Mouse (Mus musculus) liver, adult 10 weeks (tissue): ENCODE data around the gene Ldhd. TPM values are rescaled to one million over a fixed set of nuclear protein-coding genes. Genes with fewer than 3 reads are reported as not detected.

Source experiments
- polyA plus RNA-seq: library from polyadenylated mRNA; stranded (reverse); fragments of 350-450 nt; fragmentation: Illumina TruSeq; extraction: RNeasy Lipid Tissue Mini Kit (QIAGEN cat#74804); gene quantifications from one replicate; pipeline ENCODE4 v1.2.3, GENCODE M21; 2014; ENCODE audit warnings: low read depth, low replicate concordance

Gene Ldhd
- polyA plus RNA-seq = 27.5 TPM

DNA sequence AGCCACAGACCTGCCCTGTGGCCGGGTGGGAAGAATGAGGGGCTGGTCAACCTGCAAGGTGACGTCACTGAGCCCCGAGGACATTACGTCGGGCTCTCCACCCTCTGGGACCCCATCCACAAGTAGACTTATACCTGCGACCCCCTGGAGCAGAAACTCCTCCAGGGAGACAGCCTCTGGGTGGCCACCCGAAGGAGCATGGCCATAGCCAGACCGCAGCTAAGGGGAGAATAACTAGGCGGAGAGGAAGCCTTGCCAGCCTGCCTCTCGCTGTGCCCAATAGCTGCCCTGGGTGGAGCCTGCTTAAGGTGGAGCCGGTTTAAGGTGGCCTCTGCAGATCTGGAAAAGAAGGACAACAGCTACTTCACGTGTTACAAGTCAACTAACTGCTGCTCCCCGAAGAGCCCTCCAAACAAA, at the start of gene Ldhd:
Gene Ldhd, minus strand, starts transcription at position 270 of the 417 bp plus-strand sequence.

DNA sequence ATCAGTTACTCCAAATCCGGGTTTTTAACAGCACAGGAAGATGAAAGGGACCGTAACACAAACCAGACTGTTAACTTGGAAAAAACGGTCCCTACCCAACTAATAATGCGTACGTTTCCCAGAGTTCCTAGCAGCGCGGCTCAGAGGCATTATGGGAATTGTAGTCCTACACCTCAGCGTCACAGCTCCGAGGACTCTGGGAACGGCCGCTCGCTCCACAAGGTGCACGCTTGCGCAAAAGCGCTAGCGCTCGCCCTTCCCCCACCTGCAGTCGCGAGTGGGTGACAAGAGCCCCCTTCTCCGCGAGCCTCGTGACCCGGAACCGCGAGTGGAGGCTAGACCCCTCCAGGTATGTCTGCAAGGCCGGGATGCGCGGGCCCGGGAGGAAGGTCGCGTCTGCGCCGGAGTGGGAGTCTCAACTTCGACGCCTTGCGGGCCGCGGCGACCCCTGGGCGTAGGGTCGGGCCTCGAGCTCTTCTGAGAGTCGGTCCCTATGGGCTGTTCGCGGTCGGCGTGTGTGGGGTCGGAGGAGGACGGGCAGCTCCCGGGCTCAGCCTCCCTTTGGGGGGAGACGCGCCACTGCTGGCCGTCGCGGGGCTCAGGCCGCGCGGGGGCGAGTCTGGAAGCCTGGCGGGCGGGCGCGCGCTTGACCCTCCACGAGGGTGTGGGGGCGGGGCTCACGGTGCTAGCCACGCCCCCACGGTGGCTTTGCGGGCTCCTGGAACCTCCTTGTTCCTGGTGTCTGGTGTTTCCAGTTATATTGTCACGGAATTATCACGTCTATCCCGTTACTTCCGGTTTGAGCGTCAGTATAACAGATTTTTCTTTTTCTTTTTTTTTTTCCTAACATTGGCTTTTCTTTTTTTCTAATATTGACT, 13.3 kb upstream of the Ldhd start, which contains the start of gene Zfp1:
Gene Zfp1, plus strand, starts transcription at position 138 of the 878 bp plus-strand sequence.

Other genes with a start within 250 kb of the Ldhd start
- not detected for gene Fa2h, start 236.6 kb downstream of the Ldhd start, polyA plus RNA-seq
- gene Wdr59, start 108.3 kb downstream of the Ldhd start, polyA plus RNA-seq = 5.0 TPM
- 10.0 TPM for gene Znrf1, start 94.3 kb downstream of the Ldhd start, polyA plus RNA-seq
- gene Zfp1, start 13.0 kb upstream of the Ldhd start, polyA plus RNA-seq = 3.4 TPM
- not detected for gene Ctrb1, start 60.6 kb upstream of the Ldhd start, polyA plus RNA-seq
- gene Bcar1, start 113.4 kb upstream of the Ldhd start, polyA plus RNA-seq = 0.69 TPM
- gene Cfdp1, start 223.9 kb upstream of the Ldhd start, polyA plus RNA-seq = 82.5 TPM
- gene Tmem170, start 246.4 kb upstream of the Ldhd start, polyA plus RNA-seq = 10.5 TPM